21 mouse cellular contexts compared by ENCODE assay signal in the genomic region with DNA sequence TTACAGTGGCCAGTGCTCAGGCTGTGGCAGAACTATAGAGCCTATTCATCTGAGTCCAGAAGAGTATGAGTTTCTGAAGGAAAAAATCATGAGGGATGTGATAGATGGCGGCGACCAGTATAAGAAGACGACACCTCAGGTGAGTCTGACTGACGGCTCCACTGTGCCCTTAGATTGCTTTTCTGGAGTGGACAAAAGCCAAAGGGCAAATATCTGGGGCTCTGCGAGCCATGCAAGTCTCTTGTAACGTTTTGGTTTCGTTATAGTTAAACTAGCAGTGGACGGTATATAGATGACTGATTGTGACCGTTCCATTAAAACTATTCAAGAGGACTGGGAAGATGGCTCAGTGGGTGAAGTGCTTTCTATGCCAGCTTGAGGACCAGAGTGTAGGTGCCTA.
"Had no signal": no experiment of that assay in that cellular context is flagged by ENCODE, and none has a peak within 500 bp of the region (broad histone marks: within the 10 kb centered on the region; RNA-seq: fewer than 3 reads in every experiment).

No protein-coding gene starts in this region.

- H3K4me3 ChIP-seq: limb, embryonic 12.5 days; limb, embryonic 15.5 days; midbrain, embryonic 12.5 days; midbrain, embryonic 15.5 days; neural tube, embryonic 12.5 days; neural tube, embryonic 15.5 days had no signal

- H3K27ac ChIP-seq: limb, embryonic 12.5 days; limb, embryonic 15.5 days; liver, embryonic 14.5 days; macrophage; midbrain, embryonic 12.5 days; midbrain, embryonic 15.5 days; neural tube, embryonic 12.5 days; neural tube, embryonic 15.5 days; stomach, postnatal 0 days had no signal

- DNase-seq: left cerebral cortex, postnatal 4 days; liver, postnatal 0 days; lung, embryonic 14.5 days; right cerebral cortex, adult 18-20 months; right cerebral cortex, postnatal 14 days; right cerebral cortex, postnatal 4 days; thymus, adult 2 months; thymus, postnatal 14 days; thymus, postnatal 4 days had no signal

- H3K9me3 ChIP-seq: limb, embryonic 15.5 days; midbrain, embryonic 12.5 days; midbrain, embryonic 15.5 days; neural tube, embryonic 12.5 days; neural tube, embryonic 15.5 days had no signal

- ATAC-seq: intestine, postnatal 0 days; liver, postnatal 0 days; lung, postnatal 0 days; midbrain, embryonic 15.5 days had no signal

- H3K36me3 ChIP-seq: midbrain, embryonic 15.5 days had no signal

- H3K9ac ChIP-seq: limb, embryonic 12.5 days; limb, embryonic 15.5 days; liver, embryonic 14.5 days; liver, postnatal 0 days; lung, embryonic 14.5 days; midbrain, embryonic 12.5 days; midbrain, embryonic 15.5 days; neural tube, embryonic 12.5 days; neural tube, embryonic 15.5 days had no signal

- H3K4me2 ChIP-seq: limb, embryonic 12.5 days; limb, embryonic 15.5 days; liver, embryonic 11.5 days; lung, embryonic 14.5 days; midbrain, embryonic 12.5 days; midbrain, embryonic 15.5 days; neural tube, embryonic 12.5 days; neural tube, embryonic 15.5 days had no signal

- H3K27me3 ChIP-seq: limb, embryonic 12.5 days; limb, embryonic 15.5 days; midbrain, embryonic 12.5 days; midbrain, embryonic 15.5 days; neural tube, embryonic 12.5 days; neural tube, embryonic 15.5 days had no signal
